Mouse (Mus musculus): ENCODE measurements around the gene Cdk13.

DNA sequence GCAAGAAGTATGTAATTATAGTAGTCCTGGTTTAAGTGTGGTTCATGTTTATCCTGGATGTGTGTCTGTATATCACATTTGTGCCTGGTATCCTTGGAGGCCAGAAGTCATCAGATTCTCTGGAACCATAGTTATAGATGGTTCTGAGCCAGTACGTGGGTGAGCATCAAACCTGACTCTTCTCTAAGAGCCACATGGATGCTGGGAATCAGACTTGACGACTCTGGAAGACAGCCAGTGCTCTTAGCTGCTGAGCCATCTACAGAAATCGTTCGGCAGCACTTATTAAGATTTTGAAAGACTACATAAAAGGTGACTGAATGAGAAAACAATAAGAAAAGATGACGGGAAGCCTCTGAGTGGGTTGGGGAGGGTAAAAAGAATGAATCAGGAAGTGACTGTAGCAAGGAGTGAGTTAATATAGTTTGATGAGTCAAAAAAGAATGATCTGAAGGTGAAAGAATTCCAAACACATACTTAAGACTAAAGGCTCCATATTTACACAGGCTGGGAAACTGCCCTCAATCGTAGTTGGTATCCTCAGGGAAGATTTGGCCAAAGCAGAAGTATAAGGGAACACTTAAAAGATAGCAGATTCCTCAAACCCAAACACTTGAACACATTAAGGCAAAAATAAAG is 99.6 kb downstream of the Cdk13 start:
- TF ChIP-seq CTCF (IDR thresholded peaks at IDR 0.05; ENCODE audit: borderline replicate concordance, insufficient read depth, low read depth, low read length): no peak
- TF ChIP-seq POLR2A (IDR thresholded peaks at IDR 0.05; ENCODE audit: borderline replicate concordance, insufficient read depth, low read length): no peak

Measured in cerebellum, adult 2 months (tissue).